Mouse (Mus musculus) lung, embryonic 15.5 days (tissue): ENCODE measurements around the gene Suz12. TPM values are rescaled to one million over a fixed set of nuclear protein-coding genes. Genes with fewer than 3 reads are reported as not detected.
"Not testable (repeated sequence)": the region's sequence is repeated elsewhere in the genome, so short reads cannot be mapped to it uniquely, and the experiment has no call there.

ENCODE experiments used
- ATAC-seq: fragments of 200-750 bp; cut with Nextera tagmentation; 2 replicates; pipeline ENCODE4 v1.8.0; 2017; ENCODE audit warnings: moderate number of reproducible peaks, borderline replicate concordance; ENCODE audit not compliant: low FRiP score, low TSS enrichment; ENCODE audit errors: extremely low read depth
- H3K27ac ChIP-seq: fragments of 300-500 bp; sonication (generic); 2 replicates; pipeline ENCODE4 v1.5.1; 2015; ENCODE audit warnings: moderate library complexity, mild to moderate bottlenecking, inconsistent platforms
- H3K27me3 ChIP-seq: fragments of 300-500 bp; sonication (generic); 2 replicates; pipeline ENCODE4 v1.6.1; 2015; ENCODE audit warnings: inconsistent platforms
- H3K36me3 ChIP-seq: fragments of 300-500 bp; sonication (generic); 2 replicates; pipeline ENCODE4 v1.6.1; 2015; ENCODE audit warnings: inconsistent platforms
- H3K4me1 ChIP-seq: fragments of 300-500 bp; sonication (generic); 2 replicates; pipeline ENCODE4 v1.6.1; 2015; ENCODE audit warnings: inconsistent platforms
- H3K4me2 ChIP-seq: fragments of 300-500 bp; sonication (generic); 2 replicates; pipeline ENCODE4 v1.6.1; 2015; ENCODE audit warnings: inconsistent platforms, mild to moderate bottlenecking, moderate library complexity
- H3K4me3 ChIP-seq: fragments of 300-500 bp; sonication (generic); 2 replicates; pipeline ENCODE4 v1.5.1; 2015; ENCODE audit warnings: mild to moderate bottlenecking, inconsistent platforms
- H3K9ac ChIP-seq: fragments of 300-500 bp; sonication (generic); 2 replicates; pipeline ENCODE4 v1.6.1; 2015; ENCODE audit warnings: inconsistent platforms
- H3K9me3 ChIP-seq: fragments of 300-500 bp; sonication (generic); 2 replicates; pipeline ENCODE4 v1.6.1; 2016; ENCODE audit warnings: inconsistent platforms
- WGBS: fragments of 180-500 bp; shearing (Covaris S2); methylation state at CpG from one replicate; pipeline ENCODE4 v1.1.7; 2015; 5-methylcytosine and 5-hydroxymethylcytosine counted together
- polyA plus RNA-seq: library from polyadenylated mRNA; unstranded; fragments of >200 nt; fragmentation: Nextera tagmentation; extraction: Ambion mirVana; gene quantifications from 2 replicates; pipeline ENCODE4 v1.2.1, GENCODE M21; 2015

Gene Suz12
- polyA plus RNA-seq, 1 experiment from 2014 or later, result 20.5 TPM

DNA sequence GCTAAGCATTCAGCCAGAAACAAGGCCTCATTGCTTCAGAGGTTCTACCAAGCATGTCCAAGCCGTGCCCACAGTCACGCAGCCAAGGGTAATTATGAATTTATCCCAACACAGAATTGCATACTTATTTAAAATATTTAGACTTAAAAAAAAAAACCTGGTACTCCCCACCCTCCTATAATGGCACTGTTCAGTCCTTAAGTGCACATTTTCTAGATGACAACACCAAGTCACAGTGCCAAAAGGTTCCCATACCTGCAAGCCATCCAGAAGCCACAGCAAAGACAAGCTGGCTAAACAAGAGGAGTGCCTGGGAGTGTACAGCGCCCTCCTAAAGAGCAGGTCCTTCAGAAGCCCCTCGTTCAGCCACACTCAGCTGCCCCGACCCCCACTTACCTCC is 60.3 kb downstream of the Suz12 start:
- H3K36me3 ChIP-seq, result peaks cover 47% of the 10 kb centered on the region

GRCm38 (mm10) chr11:80054659-80055058 is 61.8 kb downstream of the Suz12 start:
- no peaks in the 10 kb centered on the region for H3K4me1 ChIP-seq
- H3K9me3 ChIP-seq, result no peaks in the 10 kb centered on the region
- peaks cover 45% of the 10 kb centered on the region for H3K36me3 ChIP-seq
- H3K9ac ChIP-seq, result no peak overlapping the region
- 29% methylated on average over 4 of the region's 4 CpGs for WGBS
- H3K4me3 ChIP-seq, result no peak overlapping the region
- H3K4me2 ChIP-seq, result no peak overlapping the region
- no peak overlapping the region for H3K27ac ChIP-seq
- H3K27me3 ChIP-seq, result no peaks in the 10 kb centered on the region
- ATAC-seq, result no peak

More for the DNA sequence above, 60.3 kb downstream of the Suz12 start:
- no peaks in the 10 kb centered on the region for H3K9me3 ChIP-seq
- H3K4me1 ChIP-seq, result no peaks in the 10 kb centered on the region
- H3K4me3 ChIP-seq, result no peak overlapping the region
- no peak for ATAC-seq
- no peak overlapping the region for H3K27ac ChIP-seq
- H3K27me3 ChIP-seq, result no peaks in the 10 kb centered on the region
- H3K4me2 ChIP-seq, result no peak overlapping the region
- WGBS, result 78% methylated on average over 5 of the region's 5 CpGs
- H3K9ac ChIP-seq, result no peak overlapping the region

GRCm38 (mm10) chr11:80056141-80056540 is 63.2 kb downstream of the Suz12 start:
- Histone ChIP-seq H3K4me3 (no peak overlapping the region), H3K9ac (no peak overlapping the region), H3K9me3 (no peaks in the 10 kb centered on the region), H3K36me3 (peaks cover 58% of the 10 kb centered on the region), H3K27ac (no peak overlapping the region), H3K4me1 (no peaks in the 10 kb centered on the region), H3K27me3 (no peaks in the 10 kb centered on the region), H3K4me2 (no peak overlapping the region)
- no peak for ATAC-seq
- 87% methylated on average over 9 of the region's 9 CpGs for WGBS

DNA sequence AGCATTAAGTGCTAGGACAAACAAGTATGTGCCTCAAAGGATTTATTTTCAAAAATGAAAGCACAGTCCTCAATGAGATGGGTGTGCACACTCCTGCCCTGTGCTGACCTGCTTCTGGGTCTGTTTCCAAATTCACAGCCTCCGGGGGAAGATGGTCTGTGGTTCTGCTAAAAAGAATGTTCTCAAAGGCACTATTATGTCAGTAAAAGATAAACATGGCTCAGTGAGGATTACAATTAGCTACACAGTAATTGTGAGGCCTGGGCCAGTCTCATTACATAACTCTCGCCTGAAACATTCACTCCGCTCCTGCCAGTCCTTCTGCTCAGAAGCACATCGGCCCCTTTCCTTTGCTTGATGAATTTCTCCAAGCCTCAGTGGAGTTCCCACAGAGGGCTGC is 69.3 kb downstream of the Suz12 start:
- ATAC-seq, result no peak
- Histone ChIP-seq H3K4me3 (no peak overlapping the region), H3K36me3 (peaks cover 40% of the 10 kb centered on the region), H3K27ac (no peak overlapping the region), H3K4me1 (no peaks in the 10 kb centered on the region), H3K9ac (no peak overlapping the region), H3K4me2 (no peak overlapping the region), H3K9me3 (no peaks in the 10 kb centered on the region), H3K27me3 (no peaks in the 10 kb centered on the region)
- WGBS, result 86% methylated on average over 4 of the region's 4 CpGs

- not testable (repeated sequence) for ATAC-seq, H3K4me2 ChIP-seq
- 81% methylated on average over 4 of the region's 4 CpGs for WGBS
Measured at GRCm38 (mm10) chr11:80066373-80066772, 73.5 kb downstream of the Suz12 start.

GRCm38 (mm10) chr11:80067558-80067957 is 74.7 kb downstream of the Suz12 start:
- H3K4me2 ChIP-seq, result no peak overlapping the region
- H3K9me3 ChIP-seq, result no peaks in the 10 kb centered on the region
- H3K27ac ChIP-seq, result no peak overlapping the region
- peaks cover 11% of the 10 kb centered on the region for H3K36me3 ChIP-seq
- no peak overlapping the region for H3K9ac ChIP-seq
- no peaks in the 10 kb centered on the region for H3K27me3 ChIP-seq
- no peak for ATAC-seq
- no peak overlapping the region for H3K4me3 ChIP-seq
- WGBS, result 67% methylated on average over 5 of the region's 5 CpGs
- no peaks in the 10 kb centered on the region; the same call in 1 of the 2 replicates for H3K4me1 ChIP-seq

More at GRCm38 (mm10) chr11:80066373-80066772, 73.5 kb downstream of the Suz12 start:
- not testable (repeated sequence) for H3K9ac ChIP-seq, H3K9me3 ChIP-seq, H3K4me1 ChIP-seq, H3K27me3 ChIP-seq, H3K27ac ChIP-seq, H3K4me3 ChIP-seq
- peaks cover 15% of the 10 kb centered on the region for H3K36me3 ChIP-seq

GRCm38 (mm10) chr11:80069815-80070214 is 76.9 kb downstream of the Suz12 start:
- Histone ChIP-seq H3K27ac (no peak overlapping the region), H3K4me2 (no peak overlapping the region), H3K9me3 (no peaks in the 10 kb centered on the region), H3K9ac (no peak overlapping the region), H3K36me3 (0 out of 2 replicates have a peak, but pooled peaks cover 5% of the 10 kb centered on the region), H3K27me3 (no peaks in the 10 kb centered on the region), H3K4me1 (no peaks in the 10 kb centered on the region; the same call in 1 of the 2 replicates), H3K4me3 (no peak overlapping the region)
- no peak for ATAC-seq
- 63% methylated on average over 3 of the region's 3 CpGs for WGBS

GRCm38 (mm10) chr11:80071039-80071438 is 78.1 kb downstream of the Suz12 start:
- H3K4me1 ChIP-seq, result no peaks in the 10 kb centered on the region; the same call in 1 of the 2 replicates
- WGBS, result 88% methylated on average over 2 of the region's 2 CpGs
- no peak overlapping the region for H3K4me2 ChIP-seq
- no peaks in the 10 kb centered on the region for H3K27me3 ChIP-seq
- no peaks in the 10 kb centered on the region for H3K9me3 ChIP-seq
- no peak overlapping the region for H3K27ac ChIP-seq
- no peak for ATAC-seq
- H3K4me3 ChIP-seq, result no peak overlapping the region
- no peak overlapping the region for H3K9ac ChIP-seq
- H3K36me3 ChIP-seq, result 0 out of 2 replicates have a peak, but pooled peaks cover 5% of the 10 kb centered on the region

DNA sequence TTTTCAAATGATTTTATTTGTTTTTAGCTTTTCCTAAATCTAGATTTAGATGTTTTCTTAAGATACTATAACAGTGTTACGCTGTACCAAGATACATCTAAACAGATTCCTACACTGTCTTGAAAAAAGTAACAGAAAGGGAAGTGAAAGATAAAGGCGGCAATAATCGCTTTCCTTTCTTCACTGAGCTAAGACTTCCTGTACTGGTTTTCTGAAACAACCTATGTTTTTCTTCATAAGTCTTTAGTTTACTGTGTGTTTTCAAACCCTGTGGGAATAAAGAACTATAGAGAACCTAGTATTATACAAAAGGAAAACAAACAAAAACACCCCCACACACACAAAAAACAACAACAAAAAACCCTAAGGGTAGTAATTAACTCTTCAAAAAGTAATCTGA is 79.5 kb downstream of the Suz12 start:
- 0 out of 2 replicates have a peak, but pooled peaks cover 5% of the 10 kb centered on the region for H3K36me3 ChIP-seq
- no peak for ATAC-seq
- H3K4me3 ChIP-seq, result no peak overlapping the region

DNA sequence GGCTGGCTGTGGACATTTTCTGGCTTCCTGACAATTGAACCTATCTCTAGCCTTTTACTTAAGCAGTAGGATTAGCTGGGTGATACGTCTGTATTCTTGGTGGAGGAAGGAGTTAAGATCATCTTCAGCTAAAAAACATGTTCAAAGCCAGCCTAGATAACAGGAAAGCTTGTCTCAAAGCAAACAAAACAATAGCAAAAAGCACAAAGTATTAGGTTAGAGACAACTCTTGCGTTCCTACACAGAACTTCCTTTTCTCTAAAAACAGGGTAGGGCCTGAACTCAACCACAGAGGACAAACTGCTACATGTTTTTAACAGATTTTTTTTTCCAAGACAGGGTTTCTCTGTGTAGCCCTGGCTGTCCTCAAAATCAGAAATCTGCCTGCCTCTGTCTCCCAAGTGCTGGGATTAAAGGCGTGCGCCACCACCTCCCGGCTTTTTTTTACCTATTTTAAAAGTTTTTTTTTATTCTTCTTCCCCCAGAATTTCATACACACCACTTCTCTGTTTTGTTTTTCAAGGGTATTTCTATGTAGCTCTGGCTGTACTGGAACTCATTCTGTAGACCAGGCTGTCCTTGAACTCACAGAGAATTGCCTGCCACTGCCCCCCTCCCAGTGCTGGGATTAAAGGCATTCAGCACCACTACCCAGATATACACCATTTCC is 82.8 kb downstream of the Suz12 start:
- Histone ChIP-seq H3K9ac (no peak overlapping the region), H3K4me3 (no peak overlapping the region), H3K9me3 (no peaks in the 10 kb centered on the region), H3K4me1 (peaks cover 6% of the 10 kb centered on the region), H3K4me2 (no peak overlapping the region), H3K27ac (no peak overlapping the region), H3K36me3 (0 out of 2 replicates have a peak, but pooled peaks cover 5% of the 10 kb centered on the region), H3K27me3 (no peaks in the 10 kb centered on the region)
- WGBS, result 93% methylated on average over 5 of the region's 5 CpGs
- ATAC-seq, result no peak

More for the DNA sequence above, 79.5 kb downstream of the Suz12 start:
- Histone ChIP-seq H3K4me1 (no peaks in the 10 kb centered on the region; the same call in 1 of the 2 replicates), H3K27ac (no peak overlapping the region), H3K4me2 (no peak overlapping the region), H3K9ac (no peak overlapping the region), H3K27me3 (no peaks in the 10 kb centered on the region), H3K9me3 (no peaks in the 10 kb centered on the region)
- 72% methylated on average over 3 of the region's 3 CpGs for WGBS

DNA sequence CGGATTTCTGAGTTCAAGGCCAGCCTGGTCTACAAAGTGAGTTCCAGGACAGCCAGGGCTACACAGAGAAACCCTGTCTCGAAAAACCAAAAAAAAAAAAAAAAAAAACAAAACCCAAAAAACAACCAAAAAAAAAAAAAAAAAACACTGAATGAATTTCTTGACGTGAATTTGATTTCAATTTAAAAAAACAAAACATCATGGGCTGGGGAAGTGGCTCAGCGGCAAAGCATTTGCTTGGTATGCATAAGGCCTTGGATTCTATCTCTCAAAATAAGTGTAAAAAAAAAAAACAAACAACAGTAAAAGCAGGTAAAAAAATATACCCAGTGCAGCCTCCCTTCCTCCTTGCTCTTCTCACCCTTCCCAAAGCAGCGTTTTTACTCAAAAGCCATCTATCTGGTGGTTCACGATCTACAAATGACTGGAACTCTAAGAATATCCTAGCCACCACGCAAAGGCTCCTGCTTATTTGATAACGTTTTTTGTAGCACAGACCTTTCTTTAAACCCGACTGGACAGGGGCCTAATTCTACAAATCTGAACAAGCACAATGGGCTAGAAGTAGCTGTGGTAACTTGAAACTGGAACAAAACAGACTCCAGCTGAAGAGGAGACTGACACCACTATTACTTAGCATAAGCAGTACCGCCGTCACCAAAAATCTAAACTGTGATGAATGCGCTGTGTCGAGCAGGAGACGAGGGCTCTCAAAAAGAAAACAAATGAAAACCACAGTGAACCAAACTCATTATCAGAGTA is 85.1 kb downstream of the Suz12 start:
- Histone ChIP-seq H3K9ac (no peak overlapping the region), H3K4me2 (no peak overlapping the region), H3K9me3 (no peaks in the 10 kb centered on the region), H3K4me1 (peaks cover 15% of the 10 kb centered on the region), H3K4me3 (no peak overlapping the region), H3K27ac (no peak overlapping the region), H3K27me3 (no peaks in the 10 kb centered on the region), H3K36me3 (0 out of 2 replicates have a peak, but pooled peaks cover 5% of the 10 kb centered on the region)
- 67% methylated on average over 14 of the region's 14 CpGs for WGBS
- ATAC-seq, result no peak

GRCm38 (mm10) chr11:80078831-80079230 is 85.9 kb downstream of the Suz12 start:
- Histone ChIP-seq H3K9ac (no peak overlapping the region), H3K27ac (no peak overlapping the region), H3K4me3 (no peak overlapping the region), H3K4me1 (peaks cover 15% of the 10 kb centered on the region), H3K36me3 (0 out of 2 replicates have a peak, but pooled peaks cover 5% of the 10 kb centered on the region), H3K4me2 (no peak overlapping the region), H3K27me3 (no peaks in the 10 kb centered on the region), H3K9me3 (no peaks in the 10 kb centered on the region)
- no peak for ATAC-seq
- WGBS, result 22% methylated on average over 1 of the region's 1 CpGs
